Mouse (Mus musculus) frontal cortex, adult 2 months (tissue): ENCODE data around the gene Ube2j1. TPM values are rescaled to one million over a fixed set of nuclear protein-coding genes. Genes with fewer than 3 reads are reported as not detected.

Experiments
- DNase-seq, 2 experiments: peaks; one replicate each; pipeline ENCODE4 v3.0.0; 2022; ENCODE audit warnings: low spot score in 1 of 2; ENCODE audit errors: extremely low spot score in 1 of 2
- polyA plus RNA-seq: library from polyadenylated mRNA; depleted of rRNA; stranded (reverse); fragments of >200 nt; gene quantifications from 2 replicates; pipeline ENCODE4 v1.2.3, GENCODE M21; 2012; rRNA removed

Gene Ube2j1
- polyA plus RNA-seq, 1 experiment = 52.2 TPM

- DNase-seq = no peak
These were observed 36.6 kb downstream of the Ube2j1 start for GRCm38 (mm10) chr4:33067826-33068225.

DNA sequence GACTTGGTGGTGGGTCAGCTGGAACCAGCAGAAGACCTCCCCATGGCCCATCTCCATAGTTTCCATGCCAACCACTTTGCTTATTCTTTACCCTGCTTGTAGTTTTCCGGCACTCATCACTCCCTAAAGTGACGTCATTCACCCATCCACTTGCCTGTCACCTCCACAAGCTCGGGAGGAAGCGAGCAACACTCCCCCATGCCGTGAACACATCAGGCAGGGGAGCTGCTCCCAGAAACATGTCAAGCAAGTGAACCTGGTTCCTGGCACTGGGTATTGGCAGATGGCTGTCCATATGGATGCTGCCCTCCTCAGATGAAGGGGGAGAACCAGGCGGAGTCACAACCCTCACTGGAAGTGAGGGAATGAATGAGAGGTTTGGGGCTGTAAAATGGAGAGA is 37.7 kb downstream of the Ube2j1 start:
- DNase-seq = peak in 1 of 2 experiments; percentile 67

GRCm38 (mm10) chr4:33070326-33070725 is 39.1 kb downstream of the Ube2j1 start:
- DNase-seq = no peak

- no peak for DNase-seq
These were observed 40.1 kb downstream of the Ube2j1 start for GRCm38 (mm10) chr4:33071337-33071736.

GRCm38 (mm10) chr4:33072526-33073161 is 41.4 kb downstream of the Ube2j1 start:
- no peak for DNase-seq

DNA sequence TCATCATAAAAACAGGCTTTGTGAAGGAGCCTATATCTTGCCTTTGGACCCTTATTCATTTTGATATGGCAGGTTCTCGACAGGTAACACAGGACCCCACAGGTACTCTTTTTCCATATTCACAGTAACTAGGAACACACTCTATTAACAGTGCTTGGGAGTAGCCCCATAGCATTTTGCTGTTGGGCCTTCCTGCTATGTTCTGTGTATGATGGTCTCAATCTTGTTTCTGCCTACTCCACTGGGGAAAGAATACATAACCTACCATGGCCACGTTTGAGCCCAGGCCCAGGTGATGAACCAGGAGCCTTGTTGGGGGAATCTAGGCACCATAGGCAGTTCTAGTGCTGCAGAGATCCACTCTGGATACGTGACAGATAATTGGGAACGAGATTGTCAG is 43.2 kb downstream of the Ube2j1 start:
- DNase-seq = no peak

GRCm38 (mm10) chr4:33074851-33075250 is 43.6 kb downstream of the Ube2j1 start:
- no peak for DNase-seq

GRCm38 (mm10) chr4:33075776-33076524 is 44.7 kb downstream of the Ube2j1 start:
- DNase-seq = no peak

- DNase-seq = no peak
These were observed 45.9 kb downstream of the Ube2j1 start for GRCm38 (mm10) chr4:33077161-33077560.

DNA sequence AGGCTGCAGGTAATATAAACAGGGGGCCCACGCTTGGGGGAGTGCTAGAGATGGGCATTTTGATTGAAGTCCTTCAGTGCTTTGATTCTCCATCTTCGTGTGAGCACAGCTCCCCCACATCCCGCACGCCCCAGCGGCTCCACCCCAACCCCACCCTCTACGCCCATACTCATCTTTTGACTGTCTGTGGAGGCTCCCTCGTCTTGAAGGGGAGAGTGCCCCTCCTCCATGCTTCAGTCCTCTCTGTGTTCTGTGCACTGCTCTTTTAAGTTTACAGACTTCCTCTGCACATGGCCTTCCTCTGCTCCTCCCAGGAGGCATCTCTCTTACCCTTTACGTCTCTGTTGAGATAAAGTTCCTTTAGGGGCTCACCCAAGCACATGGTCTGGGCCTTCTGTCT is 46.5 kb downstream of the Ube2j1 start:
- no peak for DNase-seq

DNA sequence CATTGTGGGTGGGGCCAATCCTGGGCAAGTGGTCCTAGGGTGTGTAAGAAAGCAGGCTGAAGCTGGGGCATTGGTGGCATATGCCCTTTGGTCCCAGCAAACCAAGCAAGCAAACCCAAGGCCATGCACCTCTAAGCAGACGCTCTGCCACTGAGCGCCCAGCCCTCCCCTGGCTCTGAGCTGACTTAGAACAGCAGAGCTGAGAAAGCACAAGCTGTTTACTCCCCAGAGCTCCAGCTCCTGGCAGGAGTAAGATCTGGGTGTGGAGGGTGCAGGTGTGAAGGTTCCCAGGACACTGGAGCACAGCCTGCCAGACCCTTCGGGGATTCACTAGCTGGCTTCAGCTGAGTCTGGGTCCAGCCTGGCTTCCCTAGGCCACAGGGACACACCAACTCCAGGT is 47.3 kb downstream of the Ube2j1 start:
- DNase-seq = no peak

DNA sequence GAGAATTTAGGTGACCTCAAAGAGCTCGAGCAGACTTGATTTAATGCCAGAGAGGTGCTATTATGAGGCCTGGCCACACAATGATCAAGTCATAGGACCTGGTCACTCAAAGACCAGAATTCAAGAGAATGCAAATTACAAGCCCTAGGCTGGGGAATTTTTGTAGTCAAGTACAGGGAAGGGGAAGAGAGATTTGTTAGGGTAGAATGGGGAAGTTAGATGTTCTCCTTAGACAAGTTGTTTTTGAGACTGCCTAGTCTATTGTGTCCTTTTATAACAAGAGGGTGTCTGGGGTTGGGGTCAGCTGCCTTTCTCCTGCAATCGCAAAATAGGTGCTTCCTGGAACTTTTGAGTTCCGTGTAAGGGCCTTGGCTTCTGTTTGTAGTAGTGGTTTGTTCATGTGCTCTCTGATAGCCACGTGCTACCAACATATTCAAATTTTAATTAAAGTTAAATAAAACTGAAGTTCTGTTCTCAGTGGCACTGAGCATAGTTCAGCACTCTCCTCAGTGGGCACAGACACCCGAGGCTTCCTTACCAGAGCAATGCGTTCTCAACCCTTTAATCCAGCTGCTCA is 68.0 kb downstream of the Ube2j1 start:
- no peak for DNase-seq

Other genes starting within 250 kb of the Ube2j1 start
- gene Lyrm2, start 231.2 kb upstream of the Ube2j1 start, polyA plus RNA-seq = 58.5 and 67.1 TPM in 2 replicates
- 31.0 and 31.3 TPM in 2 replicates for gene Ankrd6, start 80.6 kb upstream of the Ube2j1 start, polyA plus RNA-seq
- gene Rragd, start 48.4 kb upstream of the Ube2j1 start, polyA plus RNA-seq = 109 and 129 TPM in 2 replicates
- gene Gabrr2, start 31.6 kb downstream of the Ube2j1 start, polyA plus RNA-seq = 0.42 and 0.57 TPM in 2 replicates
- gene Gabrr1, start 101.1 kb downstream of the Ube2j1 start, polyA plus RNA-seq = 0.23 and 0.26 TPM in 2 replicates
- 3.9 and 4.5 TPM in 2 replicates for gene Pm20d2, start 158.3 kb downstream of the Ube2j1 start, polyA plus RNA-seq
- 19.6 and 21.3 TPM in 2 replicates for gene Srsf12, start 177.6 kb downstream of the Ube2j1 start, polyA plus RNA-seq